Mouse (Mus musculus): ENCODE data around the gene Ppp1r9a. TPM values are rescaled to one million over a fixed set of nuclear protein-coding genes. Genes with fewer than 3 reads are reported as not detected.

Gene Ppp1r9a
- polyA plus RNA-seq, 1 experiment = 0.62 TPM

DNA sequence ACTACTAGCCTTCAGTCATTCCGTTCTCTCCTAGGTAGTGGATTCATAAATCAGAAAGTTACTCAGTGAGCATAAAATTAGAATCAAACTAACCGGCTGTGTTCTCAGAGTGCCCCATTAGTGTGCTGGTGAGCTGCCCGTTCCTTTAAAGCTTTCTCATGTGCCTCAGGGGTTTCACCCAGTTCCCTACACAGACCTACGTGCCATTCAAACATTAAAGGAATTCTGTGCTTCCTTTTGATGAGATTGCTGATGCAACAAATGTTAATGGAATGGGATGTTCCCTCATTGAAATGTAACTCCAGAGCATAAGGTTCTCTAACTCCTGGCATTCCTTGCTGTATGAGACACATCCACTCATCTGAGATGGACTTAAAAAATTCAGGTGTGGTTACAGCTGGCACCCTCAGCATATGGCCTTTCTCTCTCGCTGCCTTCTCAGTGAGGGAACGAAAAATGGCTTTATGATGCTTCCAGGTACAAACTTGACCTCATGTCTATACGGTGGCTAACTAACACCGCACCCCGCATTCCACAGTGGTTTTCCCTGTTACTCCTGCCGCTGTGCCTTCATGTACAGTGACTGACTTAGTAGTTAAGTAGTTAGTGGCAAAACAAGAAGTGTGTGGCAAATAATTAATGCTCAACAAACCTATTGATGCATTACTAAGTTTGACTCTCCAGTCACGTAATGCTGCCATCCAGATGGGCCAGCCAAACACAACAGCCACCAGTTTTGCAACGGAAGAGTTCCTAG is 236.3 kb downstream of the Ppp1r9a start:
- Histone ChIP-seq H3K27me3 (ENCODE audit: control insufficient read depth, insufficient read depth, low read length) (no peaks in the 10 kb centered on the region), H3K4me1 (ENCODE audit: control insufficient read depth, insufficient read depth, insufficient read length) (no peaks in the 10 kb centered on the region), H3K36me3 (ENCODE audit: control insufficient read depth, insufficient read depth, low read length) (no peaks in the 10 kb centered on the region), H3K4me3 (ENCODE audit: extremely low read depth, insufficient read depth, insufficient read length) (no peak overlapping the region), H3K27ac (ENCODE audit: insufficient read depth, low read length) (no peak overlapping the region)
- DNase-seq (ENCODE audit: low read depth in 1 of 2, low spot score in 2 of 2) = no peak
- TF ChIP-seq CTCF (IDR thresholded peaks at IDR 0.05; ENCODE audit: extremely low read depth, insufficient read depth, insufficient read length, insufficient replicate concordance) = no peak
- TF ChIP-seq POLR2A (IDR thresholded peaks at IDR 0.05; ENCODE audit: low read depth, low read length) = no peak
- WGBS = 93% methylated on average over 12 of the region's 12 CpGs

DNA sequence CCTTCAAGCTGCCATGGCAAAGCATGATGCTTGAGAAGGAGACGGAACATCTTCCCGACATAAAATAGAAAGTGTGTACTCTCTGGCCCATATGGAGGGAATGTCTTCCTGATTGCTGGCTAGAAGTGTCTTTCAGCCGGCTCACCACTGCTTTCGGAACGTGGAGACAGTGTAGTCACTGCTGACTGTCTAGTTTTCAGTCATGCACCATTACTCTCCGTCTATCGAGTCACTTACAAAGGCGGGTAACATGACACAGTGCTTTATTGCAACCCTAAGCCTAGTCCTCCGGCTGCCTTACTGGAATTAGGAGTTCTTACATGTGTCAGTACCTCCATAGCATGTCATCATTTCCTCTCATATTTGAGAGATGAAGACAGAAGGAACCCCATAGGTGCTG is 236.9 kb downstream of the Ppp1r9a start:
- WGBS = 92% methylated on average over 9 of the region's 9 CpGs
- TF ChIP-seq POLR2A (IDR thresholded peaks at IDR 0.05; ENCODE audit: low read depth, low read length) (no peak), CTCF (IDR thresholded peaks at IDR 0.05; ENCODE audit: extremely low read depth, insufficient read depth, insufficient read length, insufficient replicate concordance) (no peak)
- Histone ChIP-seq H3K4me1 (ENCODE audit: control insufficient read depth, insufficient read depth, insufficient read length) (no peaks in the 10 kb centered on the region), H3K27ac (ENCODE audit: insufficient read depth, low read length) (no peak overlapping the region), H3K4me3 (ENCODE audit: extremely low read depth, insufficient read depth, insufficient read length) (no peak overlapping the region), H3K27me3 (ENCODE audit: control insufficient read depth, insufficient read depth, low read length) (no peaks in the 10 kb centered on the region), H3K36me3 (ENCODE audit: control insufficient read depth, insufficient read depth, low read length) (no peaks in the 10 kb centered on the region)
- no peak for DNase-seq (ENCODE audit: low read depth in 1 of 2, low spot score in 2 of 2)

DNA sequence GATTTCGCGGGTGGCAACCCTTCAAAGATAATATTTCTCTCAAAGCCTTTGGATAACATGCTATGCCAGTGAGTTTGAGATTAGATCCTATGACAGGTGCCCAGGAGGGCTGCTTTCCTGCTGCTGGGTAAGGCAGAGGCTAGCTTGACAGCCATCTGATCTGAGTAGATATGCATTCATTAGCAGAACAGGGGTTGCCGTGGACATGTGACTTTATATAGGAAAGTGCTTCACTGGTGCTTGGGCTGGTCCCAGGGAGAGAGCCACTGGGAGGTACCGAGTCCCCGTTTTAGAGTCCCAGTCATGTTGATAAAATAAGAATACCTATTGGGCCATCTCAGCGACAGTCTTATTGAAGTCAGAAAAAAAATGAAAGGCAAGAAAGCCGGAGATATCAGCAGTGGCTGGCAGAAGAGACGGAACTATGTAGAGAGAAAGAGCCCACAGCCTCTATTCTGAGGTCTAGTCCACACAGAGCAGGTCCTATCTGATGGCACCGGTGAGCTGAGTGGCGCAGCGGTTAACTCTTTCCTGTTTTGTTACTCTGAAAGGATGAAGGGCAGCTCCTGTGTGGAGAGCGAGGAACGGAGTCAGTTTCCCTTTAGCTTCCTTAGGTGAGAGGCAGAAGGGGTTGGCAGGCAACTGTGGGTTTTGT is 244.9 kb downstream of the Ppp1r9a start:
- no peak for TF ChIP-seq CTCF (IDR thresholded peaks at IDR 0.05; ENCODE audit: extremely low read depth, insufficient read depth, insufficient read length, insufficient replicate concordance)
- no peak for TF ChIP-seq POLR2A (IDR thresholded peaks at IDR 0.05; ENCODE audit: low read depth, low read length)
- DNase-seq (ENCODE audit: low read depth in 1 of 2, low spot score in 2 of 2) = no peak
- H3K4me3 ChIP-seq (ENCODE audit: extremely low read depth, insufficient read depth, insufficient read length) = no peak overlapping the region
- no peaks in the 10 kb centered on the region for H3K36me3 ChIP-seq (ENCODE audit: control insufficient read depth, insufficient read depth, low read length)
- H3K27ac ChIP-seq (ENCODE audit: insufficient read depth, low read length) = no peak overlapping the region
- no peaks in the 10 kb centered on the region for H3K27me3 ChIP-seq (ENCODE audit: control insufficient read depth, insufficient read depth, low read length)
- WGBS = 44% methylated on average over 13 of the region's 13 CpGs
- H3K4me1 ChIP-seq (ENCODE audit: control insufficient read depth, insufficient read depth, insufficient read length) = no peaks in the 10 kb centered on the region

DNA sequence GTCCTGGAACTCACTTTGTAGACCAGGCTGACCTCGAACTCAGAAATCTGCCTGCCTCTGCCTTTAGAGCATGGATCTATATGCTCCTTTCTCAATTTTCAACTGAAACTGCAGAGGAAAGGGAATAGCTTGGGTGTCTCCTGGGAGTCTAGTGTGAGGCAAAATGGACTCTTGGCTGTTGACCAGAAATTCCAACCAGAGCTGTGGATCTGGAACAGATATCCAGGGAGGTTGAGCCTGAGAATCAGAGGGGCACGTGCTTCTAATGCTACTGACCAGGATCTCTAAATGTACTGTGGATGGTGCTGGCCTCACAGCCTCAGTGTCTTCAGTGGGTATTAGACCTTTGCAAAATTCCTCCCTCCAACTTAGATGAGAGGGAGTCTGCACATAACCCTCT is 247.2 kb downstream of the Ppp1r9a start:
- WGBS = 82% methylated on average over 2 of the region's 2 CpGs

DNA sequence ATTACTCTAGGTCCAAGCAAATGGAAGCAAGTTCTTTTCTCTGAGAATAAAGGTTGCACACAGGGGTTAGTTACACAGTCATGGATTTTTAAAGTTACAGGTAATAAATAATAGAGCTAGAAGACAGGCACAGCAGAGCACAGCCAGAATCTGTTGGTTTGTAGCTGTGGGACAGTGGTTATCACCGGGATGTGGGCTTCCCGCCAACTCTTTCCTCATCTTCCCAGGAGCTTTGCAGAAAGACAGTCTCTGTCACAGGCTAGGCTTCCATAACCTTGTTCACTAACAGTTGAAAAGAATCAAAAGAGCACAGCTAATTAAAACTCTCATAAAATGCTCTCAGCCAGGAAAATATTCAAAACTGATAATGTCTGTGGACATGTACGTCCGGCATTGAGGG is 248.5 kb downstream of the Ppp1r9a start:
- DNase-seq (ENCODE audit: low read depth in 1 of 2, low spot score in 2 of 2) = no peak
- WGBS = 86% methylated on average over 4 of the region's 4 CpGs
- H3K4me1 ChIP-seq (ENCODE audit: control insufficient read depth, insufficient read depth, insufficient read length) = no peaks in the 10 kb centered on the region

More for the DNA sequence above, 247.2 kb downstream of the Ppp1r9a start:
- Histone ChIP-seq H3K27ac (ENCODE audit: insufficient read depth, low read length) (no peak overlapping the region), H3K27me3 (ENCODE audit: control insufficient read depth, insufficient read depth, low read length) (no peaks in the 10 kb centered on the region), H3K4me3 (ENCODE audit: extremely low read depth, insufficient read depth, insufficient read length) (no peak overlapping the region), H3K4me1 (ENCODE audit: control insufficient read depth, insufficient read depth, insufficient read length) (no peaks in the 10 kb centered on the region), H3K36me3 (ENCODE audit: control insufficient read depth, insufficient read depth, low read length) (no peaks in the 10 kb centered on the region)
- no peak for DNase-seq (ENCODE audit: low read depth in 1 of 2, low spot score in 2 of 2)
- no peak for TF ChIP-seq POLR2A (IDR thresholded peaks at IDR 0.05; ENCODE audit: low read depth, low read length)
- no peak for TF ChIP-seq CTCF (IDR thresholded peaks at IDR 0.05; ENCODE audit: extremely low read depth, insufficient read depth, insufficient read length, insufficient replicate concordance)

DNA sequence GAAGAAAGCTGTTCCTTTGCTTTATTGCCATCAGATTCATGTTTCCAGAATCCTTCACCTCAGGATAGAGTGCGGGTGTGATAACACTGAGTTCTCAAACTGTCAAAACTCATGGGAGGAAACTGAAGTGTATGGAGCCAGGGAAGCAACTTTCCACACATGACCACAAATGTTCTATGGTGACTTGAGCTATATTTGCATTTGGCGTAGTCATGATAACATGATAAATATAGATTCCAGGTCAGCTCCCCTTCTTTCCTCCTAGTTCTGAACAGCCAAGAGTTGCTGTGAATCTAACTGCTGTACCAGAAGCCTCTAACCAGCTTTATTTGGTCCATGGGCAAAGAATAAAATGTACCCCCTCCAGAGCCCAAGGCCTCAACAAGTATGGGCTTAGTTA is 249.5 kb downstream of the Ppp1r9a start:
- H3K36me3 ChIP-seq (ENCODE audit: control insufficient read depth, insufficient read depth, low read length) = no peaks in the 10 kb centered on the region
- WGBS = 83% methylated on average over 2 of the region's 2 CpGs
- TF ChIP-seq POLR2A (IDR thresholded peaks at IDR 0.05; ENCODE audit: low read depth, low read length) (no peak), CTCF (IDR thresholded peaks at IDR 0.05; ENCODE audit: extremely low read depth, insufficient read depth, insufficient read length, insufficient replicate concordance) (no peak)
- no peaks in the 10 kb centered on the region for H3K27me3 ChIP-seq (ENCODE audit: control insufficient read depth, insufficient read depth, low read length)
- no peaks in the 10 kb centered on the region for H3K4me1 ChIP-seq (ENCODE audit: control insufficient read depth, insufficient read depth, insufficient read length)
- DNase-seq (ENCODE audit: low read depth in 1 of 2, low spot score in 2 of 2) = no peak
- no peak overlapping the region for H3K4me3 ChIP-seq (ENCODE audit: extremely low read depth, insufficient read depth, insufficient read length)
- H3K27ac ChIP-seq (ENCODE audit: insufficient read depth, low read length) = no peak overlapping the region

More for the DNA sequence above, 248.5 kb downstream of the Ppp1r9a start:
- H3K36me3 ChIP-seq (ENCODE audit: control insufficient read depth, insufficient read depth, low read length) = no peaks in the 10 kb centered on the region
- no peak overlapping the region for H3K27ac ChIP-seq (ENCODE audit: insufficient read depth, low read length)
- H3K27me3 ChIP-seq (ENCODE audit: control insufficient read depth, insufficient read depth, low read length) = no peaks in the 10 kb centered on the region
- TF ChIP-seq CTCF (IDR thresholded peaks at IDR 0.05; ENCODE audit: extremely low read depth, insufficient read depth, insufficient read length, insufficient replicate concordance) = no peak
- no peak for TF ChIP-seq POLR2A (IDR thresholded peaks at IDR 0.05; ENCODE audit: low read depth, low read length)
- H3K4me3 ChIP-seq (ENCODE audit: extremely low read depth, insufficient read depth, insufficient read length) = no peak overlapping the region

- no peak overlapping the region for H3K27ac ChIP-seq (ENCODE audit: insufficient read depth, low read length)
- H3K27me3 ChIP-seq (ENCODE audit: control insufficient read depth, insufficient read depth, low read length) = no peaks in the 10 kb centered on the region
- no peak for DNase-seq (ENCODE audit: low read depth in 1 of 2, low spot score in 2 of 2)
- 83% methylated on average over 6 of the region's 6 CpGs for WGBS
- H3K4me3 ChIP-seq (ENCODE audit: extremely low read depth, insufficient read depth, insufficient read length) = no peak overlapping the region
- no peaks in the 10 kb centered on the region for H3K36me3 ChIP-seq (ENCODE audit: control insufficient read depth, insufficient read depth, low read length)
- TF ChIP-seq CTCF (IDR thresholded peaks at IDR 0.05; ENCODE audit: extremely low read depth, insufficient read depth, insufficient read length, insufficient replicate concordance) (no peak), POLR2A (IDR thresholded peaks at IDR 0.05; ENCODE audit: low read depth, low read length) (no peak)
- no peaks in the 10 kb centered on the region for H3K4me1 ChIP-seq (ENCODE audit: control insufficient read depth, insufficient read depth, insufficient read length)
These were observed 252.1 kb downstream of the Ppp1r9a start for GRCm38 (mm10) chr6:5154786-5155185.
